Mouse (Mus musculus) CD4-positive, CD25-positive, alpha-beta regulatory T cell, adult 2 months (primary cell): Measurements from ENCODE around the gene Ddo.
A peak's percentile ranks its signal among the peaks of the same experiment; 100 is the strongest.

ENCODE experiments used
- DNase-seq: peaks from one replicate; pipeline ENCODE4 v3.0.0-alpha.2; 2012; ENCODE audit warnings: low read depth, low spot score

Ddo gene

DNA sequence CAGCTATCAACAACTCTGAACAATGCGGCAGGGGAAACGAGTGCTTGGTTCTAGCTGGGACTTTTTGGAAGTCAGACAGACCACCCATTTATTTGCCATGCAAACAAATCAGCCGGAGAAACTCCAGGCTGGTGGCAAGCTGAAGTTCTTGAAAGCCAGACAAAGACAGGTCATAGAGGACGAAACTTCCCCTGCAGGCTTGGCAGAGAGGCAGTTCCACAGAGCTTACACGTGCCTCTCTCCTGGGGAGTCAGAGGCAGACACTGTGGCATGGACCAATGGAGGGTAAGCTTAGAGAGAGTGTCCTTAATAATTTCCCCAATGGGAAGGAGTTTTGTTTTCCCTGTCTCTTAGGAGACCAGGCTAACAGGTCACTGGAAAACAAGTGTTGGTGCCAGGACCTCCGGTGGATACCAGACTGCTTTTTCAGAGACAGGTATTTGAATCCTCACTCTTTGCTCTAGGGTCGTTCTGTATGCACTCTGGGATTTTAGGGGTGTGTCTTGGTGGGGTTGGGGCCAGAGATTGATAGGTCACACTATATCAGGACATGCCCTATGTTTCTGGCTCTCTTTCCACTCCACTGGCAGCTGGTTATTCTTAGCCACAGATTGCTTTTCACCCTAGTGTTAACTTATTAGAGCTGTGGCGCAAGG is at the start of gene Ddo:
Gene Ddo (plus strand): TSS at position 356 of the 656 bp plus-strand sequence.
- DNase-seq: no peak

GRCm38 (mm10) chr10:40583584-40584255 is 46.1 kb upstream of the Ddo start:
- peak; percentile 57 for DNase-seq

DNA sequence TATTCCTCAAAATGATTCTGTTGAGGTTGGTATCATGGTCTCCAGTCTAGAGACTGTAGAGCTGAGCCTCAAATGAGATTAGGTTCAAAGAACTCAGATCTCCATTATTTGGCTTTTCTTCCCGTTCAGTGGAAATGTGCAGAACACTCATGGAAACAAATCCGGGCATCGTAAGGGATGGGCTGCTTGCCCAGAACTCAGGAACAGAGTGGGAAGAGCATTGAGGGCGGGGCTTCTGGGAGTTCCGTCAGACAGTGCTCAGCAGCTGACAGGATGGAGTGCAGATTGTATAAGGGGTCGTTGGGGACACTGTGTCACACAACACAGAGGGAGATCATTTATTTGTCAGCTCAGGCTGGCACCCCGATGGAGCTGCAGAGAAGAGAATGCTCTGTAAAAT is 37.6 kb upstream of the Ddo start:
- no peak for DNase-seq

DNA sequence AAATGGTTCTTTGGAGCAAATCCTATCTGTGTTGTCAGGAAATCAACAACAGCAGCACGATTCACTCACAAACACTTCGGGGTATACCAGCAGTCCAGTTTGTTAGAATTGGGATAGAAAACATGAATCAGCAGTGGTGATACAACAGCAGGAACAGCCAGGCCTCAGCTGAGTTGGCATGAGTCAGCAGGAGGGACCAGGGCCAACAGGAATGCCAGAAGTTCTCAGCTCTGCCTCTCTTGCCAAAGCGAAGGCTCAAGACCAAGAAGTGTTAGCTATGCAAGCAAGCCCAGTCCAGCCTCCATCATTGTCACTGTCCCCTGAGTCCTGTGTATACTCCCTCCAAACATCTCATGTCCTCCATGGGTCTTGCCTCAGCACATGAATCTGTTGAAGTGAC is 32.6 kb upstream of the Ddo start:
- DNase-seq: no peak

DNA sequence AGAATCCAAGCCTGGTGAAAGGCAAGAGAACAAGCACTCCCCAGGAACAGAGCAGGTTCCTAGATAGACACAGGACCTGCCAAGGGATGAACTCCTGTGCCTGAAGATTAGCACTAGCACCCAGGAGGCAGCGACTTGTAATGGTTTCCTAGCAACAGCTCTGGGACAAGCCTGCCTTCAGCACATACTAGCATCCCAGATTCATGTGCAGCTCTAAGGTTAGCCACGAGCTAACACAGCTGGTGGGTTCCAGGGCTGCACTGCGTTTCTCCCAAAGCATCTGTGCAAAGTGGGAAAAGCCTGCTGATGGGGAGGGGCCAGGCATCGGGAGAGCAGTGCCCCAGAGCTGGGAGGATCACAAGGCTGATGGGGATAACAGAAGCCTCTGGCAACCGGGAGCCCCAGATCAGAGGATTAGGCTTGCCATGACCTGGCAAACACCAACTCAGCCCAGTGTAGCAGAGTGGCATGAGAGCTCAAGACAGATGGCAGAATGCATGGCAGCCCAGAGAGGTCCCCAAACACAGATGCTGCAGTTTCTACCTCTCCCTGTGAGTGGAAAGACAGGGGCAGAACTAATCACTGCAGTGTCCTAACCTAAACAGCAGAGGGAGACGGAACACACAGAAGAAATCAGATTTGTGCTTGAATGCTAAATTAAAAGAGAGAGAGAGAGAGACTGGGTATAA is 25.0 kb upstream of the Ddo start:
- DNase-seq: no peak

DNA sequence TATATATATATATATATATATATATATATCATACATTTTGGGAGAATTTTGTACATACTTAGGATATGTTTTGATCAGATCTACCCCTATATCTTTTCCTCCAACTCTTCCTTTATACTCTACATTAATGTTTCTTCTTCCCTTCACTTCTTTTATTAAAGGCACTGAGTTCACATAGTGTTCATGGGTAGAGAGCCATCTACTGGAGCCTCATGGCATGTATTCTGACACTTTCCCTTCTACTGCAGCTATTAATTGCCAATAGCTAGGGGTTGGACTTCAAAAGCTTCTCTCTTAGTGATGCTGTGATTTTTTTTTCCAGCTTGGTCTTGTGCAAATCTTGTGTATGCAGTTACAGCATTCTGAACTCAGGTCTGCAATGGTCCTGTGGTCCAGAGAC is 11.8 kb upstream of the Ddo start:
- peak; percentile 43 for DNase-seq

DNA sequence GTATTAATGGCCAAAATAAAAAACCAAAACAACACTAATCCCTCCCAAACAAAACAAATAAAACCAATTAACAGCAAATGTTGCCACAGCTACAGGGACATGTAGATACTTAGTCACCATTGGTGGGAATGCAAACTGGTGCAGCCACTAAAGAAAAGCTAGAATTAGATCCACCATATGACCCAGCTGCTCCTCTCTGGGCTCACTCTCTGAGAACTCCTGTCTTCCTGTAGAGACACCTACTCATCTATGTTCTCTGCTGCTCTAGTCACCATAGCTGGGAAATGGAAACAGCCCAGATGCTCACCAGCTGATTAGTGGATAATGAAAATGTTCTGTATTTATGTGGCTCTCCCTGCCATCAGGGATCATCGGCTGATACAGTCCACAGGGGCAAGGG is 10.1 kb upstream of the Ddo start:
- no peak for DNase-seq

GRCm38 (mm10) chr10:40629140-40629539 is 671 bp upstream of the Ddo start:
- peak; percentile 68 for DNase-seq

DNA sequence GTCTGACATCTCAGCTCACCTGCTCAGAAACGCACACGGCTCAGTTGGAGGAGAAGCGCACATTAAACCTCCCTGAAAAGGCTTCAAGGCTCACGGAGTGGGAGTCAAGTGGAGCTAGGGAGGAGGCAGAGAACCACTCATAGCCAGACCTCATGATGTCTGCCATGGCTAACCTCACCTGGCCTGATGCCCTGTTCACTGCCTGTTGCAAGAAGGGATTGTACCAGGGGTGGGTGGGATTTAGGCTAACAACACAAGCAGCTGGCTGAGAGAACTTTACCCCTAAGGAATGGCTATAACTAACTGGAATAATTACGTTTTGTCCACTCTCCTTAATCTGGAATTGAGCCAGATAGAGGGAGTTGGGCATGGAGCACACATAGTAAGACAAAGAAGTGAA is 646 bp downstream of the Ddo start:
- DNase-seq: no peak

GRCm38 (mm10) chr10:40630961-40631360 is 1.1 kb downstream of the Ddo start:
- no peak for DNase-seq

DNA sequence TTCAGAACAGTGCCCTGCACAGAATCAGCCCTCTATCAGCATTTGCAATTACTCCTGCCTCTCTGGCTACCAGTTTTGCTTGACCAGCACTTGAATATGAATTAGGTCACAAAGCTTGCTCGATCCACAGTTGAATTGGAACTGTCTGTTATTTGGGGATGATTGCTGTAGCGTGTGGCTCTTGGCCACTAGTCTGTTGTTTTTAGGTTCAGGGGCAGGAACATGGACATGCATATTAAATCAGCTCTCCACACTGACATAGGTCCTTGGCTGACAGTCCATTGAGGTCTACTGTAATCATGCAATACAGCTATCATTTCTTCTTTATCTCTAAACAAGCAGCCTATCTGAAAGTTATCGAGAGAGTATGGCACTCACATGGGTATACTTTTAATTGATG is 2.3 kb downstream of the Ddo start:
- no peak for DNase-seq

GRCm38 (mm10) chr10:40637331-40637730 is 7.5 kb downstream of the Ddo start:
- no peak for DNase-seq

DNA sequence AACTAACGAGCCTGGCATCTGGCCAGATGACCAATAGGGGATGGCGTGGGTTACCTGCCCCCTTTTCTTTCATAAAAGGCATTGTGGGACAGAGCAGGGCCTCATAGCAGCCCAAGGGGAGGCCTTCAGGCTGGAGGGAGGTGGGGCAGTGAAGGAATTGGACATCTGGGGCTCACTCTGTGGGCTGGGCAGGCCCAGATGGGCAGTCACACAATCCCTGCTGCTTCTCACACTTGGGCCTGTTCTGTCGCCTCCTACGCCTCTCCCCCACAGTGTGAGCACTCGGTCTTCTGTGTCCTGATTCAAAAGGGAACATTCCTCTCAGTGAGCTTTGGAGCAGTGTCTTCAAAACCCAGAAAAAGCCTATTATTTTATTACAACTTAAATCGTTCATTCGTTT is 8.5 kb downstream of the Ddo start:
- DNase-seq: no peak

DNA sequence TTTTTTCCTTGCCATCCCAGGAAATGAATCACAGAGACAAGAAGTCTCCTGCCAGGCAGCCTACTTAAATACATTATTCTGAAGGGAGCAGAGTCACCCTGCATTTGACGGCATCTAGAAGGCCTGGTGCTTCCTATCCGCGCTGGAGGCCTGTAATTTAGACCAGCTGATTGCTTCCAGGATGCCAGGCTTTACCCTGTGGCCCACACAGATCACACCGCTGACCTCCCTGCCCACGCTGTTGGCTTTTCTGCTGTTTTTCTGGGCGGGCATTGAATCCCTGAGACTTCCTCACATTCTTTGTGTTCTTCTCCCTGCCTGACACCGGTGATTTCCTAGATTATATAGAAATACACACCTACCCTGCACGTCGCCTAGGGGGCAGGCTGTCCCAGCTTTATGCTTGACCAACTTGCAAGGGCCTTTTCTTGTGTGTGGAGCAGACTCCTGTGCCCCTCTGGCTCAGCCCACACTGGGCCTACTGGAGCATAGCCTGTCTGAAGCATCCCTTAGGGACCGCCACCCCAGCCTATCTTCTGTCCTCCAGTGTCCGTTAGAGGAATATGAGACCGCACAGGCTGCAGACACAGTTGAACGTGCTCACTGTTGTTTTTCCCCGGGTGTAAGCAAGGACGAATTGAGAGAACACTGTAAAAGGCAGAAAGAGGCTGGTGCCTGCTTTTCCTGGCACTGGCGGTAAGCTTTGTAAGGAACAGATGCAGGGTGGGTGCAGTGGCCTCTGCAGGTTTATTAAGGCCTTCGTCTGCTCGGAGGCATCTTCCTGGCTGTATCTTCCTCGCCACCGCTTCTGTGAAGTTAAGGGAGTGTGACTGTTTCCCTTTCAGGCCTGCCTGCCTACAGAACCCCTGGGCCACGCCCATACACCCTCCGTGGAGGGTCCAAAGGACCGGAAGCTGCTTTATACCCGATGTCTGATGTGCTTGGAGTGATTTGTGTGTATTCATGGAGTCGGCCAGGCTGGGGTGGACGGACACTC is 9.3 kb downstream of the Ddo start:
- DNase-seq: no peak

- DNase-seq: no peak
Measured at GRCm38 (mm10) chr10:40640406-40640805, 10.6 kb downstream of the Ddo start.

DNA sequence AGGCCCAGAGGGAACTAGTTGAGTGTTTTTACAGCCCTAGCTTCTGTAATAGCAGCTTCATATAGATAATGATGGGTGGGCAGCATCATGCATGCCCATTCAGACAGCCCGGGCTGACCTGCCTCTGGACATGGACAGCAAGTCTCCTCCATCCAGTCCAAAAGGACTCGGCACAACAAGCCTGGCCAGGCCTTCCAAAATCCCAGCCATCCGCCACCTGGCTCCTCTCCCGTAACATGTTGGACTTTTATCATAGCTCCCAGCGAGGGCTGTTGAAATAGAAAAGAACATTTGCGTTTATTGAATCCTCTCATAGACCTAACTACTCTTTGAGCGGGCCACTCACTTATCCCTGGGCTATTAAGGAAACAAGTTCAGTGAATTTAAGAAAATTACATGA is 12.1 kb downstream of the Ddo start:
- DNase-seq: no peak

DNA sequence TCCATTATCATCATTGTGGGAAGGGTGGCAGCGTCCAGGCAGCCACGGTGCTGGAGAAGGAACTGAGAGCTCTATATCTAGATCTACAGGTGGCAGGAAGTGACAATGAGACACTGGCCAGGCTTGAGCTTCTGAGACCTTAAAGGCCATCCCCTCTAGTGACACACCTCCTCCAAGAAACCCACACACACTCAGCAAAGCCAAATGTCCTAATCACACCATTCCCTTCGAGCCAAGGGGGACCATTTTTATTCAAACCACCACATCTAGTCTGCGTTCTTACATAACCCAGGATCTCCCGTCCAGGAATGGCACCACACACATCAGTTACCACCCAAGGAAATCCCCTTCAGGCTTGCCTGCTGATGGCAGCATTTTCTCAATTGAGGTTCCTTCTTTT is 13.3 kb downstream of the Ddo start:
- no peak for DNase-seq

GRCm38 (mm10) chr10:40644456-40644855 is 14.6 kb downstream of the Ddo start:
- no peak for DNase-seq

- DNase-seq: no peak
Measured at GRCm38 (mm10) chr10:40645346-40645745, 15.5 kb downstream of the Ddo start.

DNA sequence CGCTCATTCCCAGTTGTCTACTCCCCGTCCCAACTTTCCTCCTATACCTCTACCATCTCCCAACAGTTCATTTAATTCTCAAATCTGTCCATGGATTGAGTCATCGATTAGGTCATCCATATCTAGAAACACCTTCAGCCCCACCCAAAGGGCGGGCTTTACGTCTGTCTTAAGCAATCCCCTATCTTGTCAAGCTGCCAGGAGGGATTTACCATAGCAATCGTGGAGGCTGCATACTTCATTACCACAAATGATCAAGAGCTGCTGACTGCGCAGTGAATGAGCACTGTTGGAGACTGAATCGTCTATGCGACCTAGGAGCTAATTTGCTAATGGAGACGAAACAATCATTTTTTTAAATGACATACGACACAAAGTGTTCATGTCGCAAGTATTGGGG is 19.0 kb downstream of the Ddo start:
- DNase-seq: no peak

GRCm38 (mm10) chr10:40649634-40650033 is 19.8 kb downstream of the Ddo start:
- DNase-seq: peak; percentile 37

- DNase-seq: no peak
Measured at GRCm38 (mm10) chr10:40651676-40652075, 21.9 kb downstream of the Ddo start.
